Mouse (Mus musculus) brain, embryonic 14.5 days (tissue): Measurements from ENCODE around the gene Snrpd3.

Experiments used
- CTCF ChIP-seq: fragments of 200-500 bp; IDR thresholded peaks from 2 replicates; pipeline ENCODE4 v1.5.1; 2012; ENCODE audit warnings: inconsistent platforms, mild to moderate bottlenecking, moderate library complexity, borderline replicate concordance; ENCODE audit not compliant: insufficient read depth, insufficient read length; ENCODE audit errors: extremely low read depth
- POLR2A ChIP-seq: fragments of 200-500 bp; IDR thresholded peaks from 2 replicates; pipeline ENCODE4 v1.6.1; 2012; ENCODE audit warnings: mild to moderate bottlenecking, inconsistent platforms, borderline replicate concordance; ENCODE audit not compliant: poor library complexity, insufficient read depth, insufficient read length, severe bottlenecking; ENCODE audit errors: extremely low read depth

- TF ChIP-seq POLR2A (no peak), CTCF (no peak)
Measured at GRCm38 (mm10) chr10:75547901-75548300, 30.6 kb downstream of the Snrpd3 start.
